Mouse (Mus musculus) heart, postnatal 0 days (tissue): ENCODE results near the gene Colec11.

Experiments used
- CTCF ChIP-seq: IDR thresholded peaks from 2 replicates; pipeline ENCODE4 v1.5.1; 2016; ENCODE audit warnings: antibody characterized with exemption, control low read depth, low read depth
- EP300 ChIP-seq: IDR thresholded peaks from 2 replicates; pipeline ENCODE4 v1.6.1; 2016; ENCODE audit warnings: antibody characterized with exemption, low read depth

- TF ChIP-seq CTCF: no peak
- no peak for TF ChIP-seq EP300
These were observed 19.7 kb downstream of the Colec11 start for GRCm38 (mm10) chr12:28603494-28603893.
